Mouse (Mus musculus) midbrain, embryonic 15.5 days (tissue): ENCODE data around the gene Mrps10. TPM values are rescaled to one million over a fixed set of nuclear protein-coding genes. Genes with fewer than 3 reads are reported as not detected.
"Not testable (repeated sequence)": the region's sequence is repeated elsewhere in the genome, so short reads cannot be mapped to it uniquely, and the experiment has no call there.

Experiments used
- ATAC-seq: fragments of 200-750 bp; cut with Nextera tagmentation; replicated peaks from 2 replicates; pipeline ENCODE4 v1.8.0; 2017; ENCODE audit warnings: moderate TSS enrichment
- H3K27ac ChIP-seq: fragments of 300-500 bp; sonication (generic); 2 replicates; pipeline ENCODE4 v1.5.1; 2015; ENCODE audit warnings: mild to moderate bottlenecking, inconsistent platforms
- H3K27me3 ChIP-seq: fragments of 300-500 bp; sonication (generic); replicated peaks from 2 replicates; pipeline ENCODE4 v1.6.1; 2015; ENCODE audit warnings: inconsistent platforms
- H3K36me3 ChIP-seq: fragments of 300-500 bp; sonication (generic); replicated peaks from 2 replicates; pipeline ENCODE4 v1.6.1; 2015; ENCODE audit warnings: inconsistent platforms
- H3K4me1 ChIP-seq: fragments of 300-500 bp; sonication (generic); 2 replicates; pipeline ENCODE4 v1.6.1; 2015; ENCODE audit warnings: inconsistent platforms
- H3K4me2 ChIP-seq: fragments of 300-500 bp; sonication (generic); 2 replicates; pipeline ENCODE4 v1.6.1; 2015; ENCODE audit warnings: inconsistent platforms, mild to moderate bottlenecking, moderate library complexity
- H3K4me3 ChIP-seq: fragments of 300-500 bp; sonication (generic); 2 replicates; pipeline ENCODE4 v1.5.1; 2015; ENCODE audit warnings: mild to moderate bottlenecking, inconsistent platforms
- H3K9ac ChIP-seq: fragments of 300-500 bp; sonication (generic); 2 replicates; pipeline ENCODE4 v1.6.1; 2015; ENCODE audit warnings: mild to moderate bottlenecking, inconsistent platforms
- H3K9me3 ChIP-seq: fragments of 300-500 bp; sonication (generic); 2 replicates; pipeline ENCODE4 v1.6.1; 2016; ENCODE audit warnings: inconsistent platforms
- WGBS: fragments of 180-500 bp; shearing (Covaris S2); methylation state at CpG from one replicate; pipeline ENCODE4 v1.1.7; 2015; ENCODE audit warnings: mixed read lengths; 5-methylcytosine and 5-hydroxymethylcytosine counted together
- polyA plus RNA-seq: library from polyadenylated mRNA; unstranded; fragments of >200 nt; fragmentation: Nextera tagmentation; extraction: Ambion mirVana; gene quantifications from 2 replicates; pipeline ENCODE4 v1.2.1, GENCODE M21; 2015

Mrps10 gene
- 73.1 and 73.2 TPM in 2 replicates for polyA plus RNA-seq

- Histone ChIP-seq H3K4me1 (peaks cover 22% of the 10 kb centered on the region), H3K27me3 (peaks cover 15% of the 10 kb centered on the region; the same call in 1 of the 2 replicates), H3K9me3 (no peaks in the 10 kb centered on the region), H3K4me3 (peak within 1 kb of the TSS; percentile 68), H3K9ac (peak within 1 kb of the TSS; percentile 59), H3K27ac (peak within 1 kb of the TSS; percentile 86), H3K4me2 (peak within 1 kb of the TSS; percentile 76), H3K36me3 (peaks cover 15% of the 10 kb centered on the region; the same call in 1 of the 2 replicates)
- WGBS, result 3% methylated on average over 35 of the region's 35 CpGs
- ATAC-seq, result peak; percentile 94
Measured at GRCm38 (mm10) chr17:47368401-47369086, at the start of gene Mrps10. Mrps10 (plus strand) TSS chr17:47368887.

- H3K9ac ChIP-seq, result no peak overlapping the region
- H3K4me3 ChIP-seq, result no peak overlapping the region
- ATAC-seq, result no peak
- peak overlapping the region; percentile 20; the same call in 1 of the 2 replicates for H3K27ac ChIP-seq
- no peak overlapping the region for H3K4me2 ChIP-seq
- H3K27me3 ChIP-seq, result no peaks in the 10 kb centered on the region
- no peaks in the 10 kb centered on the region for H3K9me3 ChIP-seq
- WGBS, result 69% methylated on average over 20 of the region's 20 CpGs
- H3K4me1 ChIP-seq, result no peaks in the 10 kb centered on the region
- peaks cover 12% of the 10 kb centered on the region; the same call in 1 of the 2 replicates for H3K36me3 ChIP-seq
Measured at GRCm38 (mm10) chr17:47318972-47319625, 49.6 kb upstream of the Mrps10 start.

GRCm38 (mm10) chr17:47319761-47320160 lies 48.9 kb upstream of the Mrps10 start:
- Histone ChIP-seq H3K36me3 (peaks cover 8% of the 10 kb centered on the region; the same call in 1 of the 2 replicates), H3K9ac (no peak overlapping the region), H3K9me3 (no peaks in the 10 kb centered on the region), H3K27me3 (no peaks in the 10 kb centered on the region), H3K4me1 (no peaks in the 10 kb centered on the region), H3K4me3 (no peak overlapping the region), H3K4me2 (no peak overlapping the region), H3K27ac (0 out of 2 replicates have a peak overlapping the region, but pooled peaks have one; percentile 20)
- 89% methylated on average over 12 of the region's 12 CpGs for WGBS
- ATAC-seq, result no peak

- Histone ChIP-seq H3K4me1 (no peaks in the 10 kb centered on the region), H3K9me3 (no peaks in the 10 kb centered on the region), H3K9ac (no peak overlapping the region), H3K4me2 (no peak overlapping the region), H3K27me3 (no peaks in the 10 kb centered on the region), H3K4me3 (no peak overlapping the region), H3K27ac (no peak overlapping the region), H3K36me3 (peaks cover 6% of the 10 kb centered on the region; the same call in 1 of the 2 replicates)
- WGBS, result 88% methylated on average over 22 of the region's 22 CpGs
- ATAC-seq, result no peak
Measured at GRCm38 (mm10) chr17:47322128-47322990, 46.3 kb upstream of the Mrps10 start.

- peaks cover 6% of the 10 kb centered on the region; the same call in 1 of the 2 replicates for H3K36me3 ChIP-seq
- ATAC-seq, result no peak
- no peak overlapping the region for H3K9ac ChIP-seq
- WGBS, result 93% methylated on average over 6 of the region's 6 CpGs
- no peak overlapping the region for H3K4me3 ChIP-seq
- H3K4me2 ChIP-seq, result no peak overlapping the region
- H3K27me3 ChIP-seq, result no peaks in the 10 kb centered on the region
- no peak overlapping the region for H3K27ac ChIP-seq
- H3K9me3 ChIP-seq, result no peaks in the 10 kb centered on the region
- H3K4me1 ChIP-seq, result no peaks in the 10 kb centered on the region
Measured at GRCm38 (mm10) chr17:47322991-47323295, 45.7 kb upstream of the Mrps10 start.

GRCm38 (mm10) chr17:47327559-47327958 lies 41.1 kb upstream of the Mrps10 start:
- Histone ChIP-seq H3K4me1 (0 out of 2 replicates have a peak, but pooled peaks cover 2% of the 10 kb centered on the region), H3K27ac (no peak overlapping the region), H3K4me2 (no peak overlapping the region), H3K4me3 (no peak overlapping the region), H3K9ac (no peak overlapping the region), H3K9me3 (no peaks in the 10 kb centered on the region), H3K27me3 (no peaks in the 10 kb centered on the region), H3K36me3 (peaks cover 15% of the 10 kb centered on the region; the same call in 1 of the 2 replicates)
- WGBS, result 93% methylated on average over 12 of the region's 12 CpGs
- no peak for ATAC-seq

- WGBS, result 67% methylated on average over 7 of the region's 7 CpGs
- peaks cover 15% of the 10 kb centered on the region; the same call in 1 of the 2 replicates for H3K36me3 ChIP-seq
- ATAC-seq, result no peak
Measured at GRCm38 (mm10) chr17:47327969-47328368, 40.7 kb upstream of the Mrps10 start.

GRCm38 (mm10) chr17:47328552-47329343 lies 39.9 kb upstream of the Mrps10 start:
- no peak for ATAC-seq
- WGBS, result 91% methylated on average over 26 of the region's 26 CpGs
- Histone ChIP-seq H3K27ac (no peak overlapping the region), H3K36me3 (peaks cover 15% of the 10 kb centered on the region; the same call in 1 of the 2 replicates), H3K27me3 (no peaks in the 10 kb centered on the region), H3K4me3 (no peak overlapping the region), H3K9me3 (no peaks in the 10 kb centered on the region), H3K4me2 (no peak overlapping the region), H3K9ac (no peak overlapping the region), H3K4me1 (peaks cover 9% of the 10 kb centered on the region)

More at GRCm38 (mm10) chr17:47327969-47328368, 40.7 kb upstream of the Mrps10 start:
- Histone ChIP-seq H3K27me3 (no peaks in the 10 kb centered on the region), H3K4me1 (peaks cover 3% of the 10 kb centered on the region; the same call in 1 of the 2 replicates), H3K27ac (no peak overlapping the region), H3K4me3 (no peak overlapping the region), H3K9ac (no peak overlapping the region), H3K4me2 (no peak overlapping the region), H3K9me3 (no peaks in the 10 kb centered on the region)

GRCm38 (mm10) chr17:47330616-47331015 lies 38.1 kb upstream of the Mrps10 start:
- no peak overlapping the region for H3K27ac ChIP-seq
- no peaks in the 10 kb centered on the region for H3K9me3 ChIP-seq
- ATAC-seq, result no peak
- no peak overlapping the region for H3K4me2 ChIP-seq
- peaks cover 10% of the 10 kb centered on the region for H3K4me1 ChIP-seq
- WGBS, result 92% methylated on average over 9 of the region's 9 CpGs
- H3K36me3 ChIP-seq, result peaks cover 18% of the 10 kb centered on the region; the same call in 1 of the 2 replicates
- H3K4me3 ChIP-seq, result no peak overlapping the region
- no peak overlapping the region for H3K9ac ChIP-seq
- H3K27me3 ChIP-seq, result no peaks in the 10 kb centered on the region

- peaks cover 15% of the 10 kb centered on the region; the same call in 1 of the 2 replicates for H3K36me3 ChIP-seq
- peak; percentile 71 for ATAC-seq
- H3K27me3 ChIP-seq, result no peaks in the 10 kb centered on the region
- no peak overlapping the region for H3K4me2 ChIP-seq
- no peak overlapping the region for H3K4me3 ChIP-seq
- H3K9ac ChIP-seq, result no peak overlapping the region
- no peaks in the 10 kb centered on the region for H3K9me3 ChIP-seq
- 83% methylated on average over 12 of the region's 12 CpGs for WGBS
- no peak overlapping the region for H3K27ac ChIP-seq
- peaks cover 10% of the 10 kb centered on the region for H3K4me1 ChIP-seq
Measured at GRCm38 (mm10) chr17:47332001-47332611, 36.6 kb upstream of the Mrps10 start.

GRCm38 (mm10) chr17:47332664-47333063 lies 36.0 kb upstream of the Mrps10 start:
- not testable (repeated sequence) for H3K9ac ChIP-seq, H3K4me3 ChIP-seq, H3K27ac ChIP-seq, H3K9me3 ChIP-seq, H3K4me2 ChIP-seq, H3K27me3 ChIP-seq
- 42% methylated on average over 5 of the region's 5 CpGs for WGBS
- peaks cover 10% of the 10 kb centered on the region for H3K4me1 ChIP-seq
- H3K36me3 ChIP-seq, result peaks cover 16% of the 10 kb centered on the region; the same call in 1 of the 2 replicates
- ATAC-seq, result 0 out of 2 replicates have a peak, but pooled peaks have one; percentile 15
